Mouse (Mus musculus) stomach, adult 2 months (tissue): ENCODE results near the gene Skp2. TPM values are rescaled to one million over a fixed set of nuclear protein-coding genes. Genes with fewer than 3 reads are reported as not detected.

Experiments used
- polyA plus RNA-seq: library from polyadenylated mRNA; depleted of rRNA; stranded (reverse); fragments of >200 nt; gene quantifications from 2 replicates; pipeline ENCODE4 v1.2.3, GENCODE M21; 2012; rRNA removed

Gene Skp2
- 0.22 and 0.29 TPM in 2 replicates for polyA plus RNA-seq

DNA sequence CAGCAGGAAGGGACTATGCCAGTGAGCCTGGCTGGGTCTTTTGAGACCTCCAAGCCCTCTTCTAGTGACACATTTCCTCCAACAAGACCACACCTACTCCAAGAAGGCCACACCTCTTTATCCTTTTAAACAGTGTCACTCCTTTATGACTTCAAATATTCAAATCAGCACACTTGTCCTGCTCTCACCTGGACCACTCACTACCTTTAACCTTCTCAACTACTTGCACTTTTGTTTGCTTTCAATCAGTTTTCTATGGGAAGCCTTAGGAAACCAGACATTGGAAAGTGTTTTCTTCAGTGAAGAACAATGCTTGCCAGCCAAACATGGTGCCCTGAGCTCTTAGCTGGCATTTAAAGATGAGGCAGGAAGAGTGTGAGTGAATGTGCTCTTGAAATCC, at the start of gene Skp2:
Gene Skp2, minus strand, starts transcription at position 101 of the 400 bp plus-strand sequence.

DNA sequence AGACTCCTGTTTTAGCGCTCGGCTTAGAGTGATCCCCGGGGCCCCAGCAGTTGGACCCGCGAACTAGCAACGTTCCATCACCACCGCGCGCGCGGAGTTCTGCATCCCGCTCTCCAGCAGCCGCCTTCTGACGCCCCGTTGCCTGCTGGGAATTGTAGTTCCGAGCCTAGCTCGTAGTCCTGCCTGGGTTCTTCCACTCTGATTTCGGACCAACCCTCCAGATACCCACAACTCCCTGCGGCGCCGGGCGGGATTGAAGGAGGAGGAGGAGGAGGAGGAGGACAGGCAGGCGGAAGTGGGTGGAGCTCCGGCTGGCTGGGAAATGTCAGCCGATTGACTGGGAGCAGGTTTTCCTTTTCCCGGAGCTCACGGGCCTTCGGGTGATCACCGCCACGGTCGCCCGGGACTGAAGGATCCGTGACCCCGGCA, 15.0 kb downstream of the Skp2 start, which contains the start of gene Lmbrd2:
Gene Lmbrd2, plus strand, starts transcription at position 299 of the 429 bp plus-strand sequence.

DNA sequence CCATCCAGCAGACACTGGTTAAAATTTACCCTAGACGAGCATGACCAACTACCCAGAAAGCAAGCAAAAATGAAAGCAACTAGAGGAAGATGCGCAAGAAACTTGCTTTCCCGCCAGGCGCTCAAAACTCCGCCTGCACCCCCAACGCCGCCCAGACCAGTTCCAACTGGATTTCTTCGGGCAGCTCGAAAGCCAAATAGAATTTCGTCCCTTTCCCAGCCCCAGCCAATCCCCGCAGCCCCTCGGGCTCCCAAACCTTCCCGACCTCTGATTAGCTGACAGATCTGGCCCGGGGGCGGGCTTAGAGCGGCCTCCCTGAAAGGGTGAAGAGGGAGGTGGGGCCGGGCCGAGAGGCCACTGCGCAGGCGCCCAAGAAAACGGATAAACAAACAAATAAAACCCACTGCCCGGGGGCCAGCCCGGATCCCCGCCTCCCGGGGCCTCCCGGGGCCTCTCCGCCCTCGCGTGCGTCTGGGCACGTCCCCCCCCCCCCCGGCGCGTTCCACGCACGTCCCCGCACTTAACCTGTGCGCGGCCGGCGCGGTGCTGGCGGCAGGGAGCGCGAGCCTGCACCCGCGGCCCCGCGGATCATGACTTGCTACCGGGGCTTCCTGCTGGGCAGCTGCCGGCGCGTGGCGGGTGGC, 84.2 kb downstream of the Skp2 start, which contains the start of gene Nadk2:
Gene Nadk2, plus strand, starts transcription at position 349 of the 644 bp plus-strand sequence.

Other genes with a start within 250 kb of the Skp2 start
- gene Ranbp3l, start 187.5 kb downstream of the Skp2 start, polyA plus RNA-seq: 0.09 TPM in 1 of 2 replicates, not detected in the other
- 1.2 and 3.4 TPM in 2 replicates for gene Nadk2, start 84.2 kb downstream of the Skp2 start, polyA plus RNA-seq
- gene Lmbrd2, start 14.9 kb downstream of the Skp2 start, polyA plus RNA-seq: 1.6 and 3.7 TPM in 2 replicates
- gene Ugt3a1, start 121.5 kb upstream of the Skp2 start, polyA plus RNA-seq: not detected in 2 replicates
- 0.10 TPM in 1 of 2 replicates, not detected in the other for gene Ugt3a2, start 180.1 kb upstream of the Skp2 start, polyA plus RNA-seq